Mouse (Mus musculus): Measurements from ENCODE around the gene Rai14.

Gene Rai14

GRCm38 (mm10) chr15:10609107-10609506, 105.3 kb downstream of the Rai14 start:
- no peak for DNase-seq (ENCODE audit: low read depth)

GRCm38 (mm10) chr15:10608508-10609098, 105.8 kb downstream of the Rai14 start:
- DNase-seq (ENCODE audit: low read depth), result no peak

- peak; percentile 86 for DNase-seq (ENCODE audit: low read depth)
Observed at GRCm38 (mm10) chr15:10599413-10599812, 115.0 kb downstream of the Rai14 start.

- DNase-seq (ENCODE audit: low read depth), result no peak
Observed at GRCm38 (mm10) chr15:10598259-10599225, 115.9 kb downstream of the Rai14 start.

- no peak for DNase-seq (ENCODE audit: low read depth)
Observed at GRCm38 (mm10) chr15:10596871-10597270, 117.6 kb downstream of the Rai14 start.

- no peak for DNase-seq (ENCODE audit: low read depth)
Observed at GRCm38 (mm10) chr15:10595408-10595807, 119.0 kb downstream of the Rai14 start.

GRCm38 (mm10) chr15:10594910-10595309, 119.5 kb downstream of the Rai14 start:
- no peak for DNase-seq (ENCODE audit: low read depth)

GRCm38 (mm10) chr15:10593094-10593493, 121.3 kb downstream of the Rai14 start:
- DNase-seq (ENCODE audit: low read depth), result peak; percentile 67

- DNase-seq (ENCODE audit: low read depth), result no peak
Observed at GRCm38 (mm10) chr15:10586565-10586964, 127.9 kb downstream of the Rai14 start.

GRCm38 (mm10) chr15:10584359-10585187, 129.9 kb downstream of the Rai14 start:
- DNase-seq (ENCODE audit: low read depth), result no peak

- DNase-seq (ENCODE audit: low read depth), result peak; percentile 87
Observed at GRCm38 (mm10) chr15:10583408-10583807, 131.0 kb downstream of the Rai14 start.

GRCm38 (mm10) chr15:10579159-10579558, 135.3 kb downstream of the Rai14 start:
- no peak for DNase-seq (ENCODE audit: low read depth)

GRCm38 (mm10) chr15:10566486-10566885, 147.9 kb downstream of the Rai14 start:
- no peak for DNase-seq (ENCODE audit: low read depth)

- DNase-seq (ENCODE audit: low read depth), result peak; percentile 4
Observed at GRCm38 (mm10) chr15:10564201-10564600, 150.2 kb downstream of the Rai14 start.

- no peak for DNase-seq (ENCODE audit: low read depth)
Observed at GRCm38 (mm10) chr15:10562281-10562680, 152.1 kb downstream of the Rai14 start.

- DNase-seq (ENCODE audit: low read depth), result no peak
Observed at GRCm38 (mm10) chr15:10560005-10560404, 154.4 kb downstream of the Rai14 start.

GRCm38 (mm10) chr15:10558465-10558864, 156.0 kb downstream of the Rai14 start, which contains the start of gene Ttc23l:
Ttc23l (minus strand) TSS chr15:10558668.
- no peak for DNase-seq (ENCODE audit: low read depth)

GRCm38 (mm10) chr15:10554336-10554735, 160.1 kb downstream of the Rai14 start:
- DNase-seq (ENCODE audit: low read depth), result no peak

- DNase-seq (ENCODE audit: low read depth), result no peak
Observed at GRCm38 (mm10) chr15:10540271-10541088, 173.9 kb downstream of the Rai14 start.

GRCm38 (mm10) chr15:10535969-10536368, 178.5 kb downstream of the Rai14 start:
- no peak for DNase-seq (ENCODE audit: low read depth)

GRCm38 (mm10) chr15:10534591-10534990, 179.8 kb downstream of the Rai14 start:
- DNase-seq (ENCODE audit: low read depth), result peak; percentile 11

Measured in 416B (cell line).